Mouse (Mus musculus): ENCODE results near the gene Hectd3. TPM values are rescaled to one million over a fixed set of nuclear protein-coding genes. Genes with fewer than 3 reads are reported as not detected.

Gene Hectd3
- 6.8 and 8.0 TPM in 2 replicates for polyA plus RNA-seq (2016; fragmentation: Nextera tagmentation; extraction: Ambion mirVana)

DNA sequence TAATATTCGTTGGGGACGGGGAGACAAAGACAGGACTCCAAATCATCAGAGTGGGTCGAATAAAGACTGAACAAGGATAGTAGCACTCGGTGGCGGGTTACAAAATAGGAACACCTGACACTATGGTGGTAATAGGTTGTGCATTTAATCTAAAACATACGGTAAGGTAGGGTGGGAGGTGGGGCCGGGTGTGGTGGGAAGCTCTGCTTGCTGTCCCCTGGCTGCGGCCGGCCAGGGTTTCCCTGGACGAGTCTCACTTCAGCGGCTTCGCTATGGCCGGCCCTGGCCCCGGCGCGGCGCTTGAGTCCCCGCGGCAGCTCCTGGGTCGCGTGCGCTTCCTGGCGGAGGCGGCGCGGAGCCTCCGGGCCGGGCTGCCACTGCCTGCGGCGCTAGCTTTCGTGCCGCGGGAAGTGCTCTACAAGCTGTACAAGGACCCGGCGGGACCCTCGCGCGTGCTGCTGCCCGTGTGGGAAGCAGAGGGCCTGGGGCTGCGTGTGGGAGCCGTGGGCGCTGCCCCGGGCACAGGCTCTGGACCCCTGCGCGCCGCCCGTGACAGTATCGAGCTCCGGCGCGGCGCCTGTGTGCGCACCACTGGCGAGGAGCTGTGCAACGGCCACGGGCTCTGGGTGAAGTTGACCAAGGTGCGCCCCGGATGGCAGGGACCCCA lies at the start of gene Hectd3:
TSS of gene Hectd3 (plus strand) at position 187 of the 667 bp plus-strand sequence.
- Histone ChIP-seq H3K4me1 (replicated peaks) (peaks cover 22% of the 10 kb centered on the region), H3K27ac (ENCODE audit: poor library complexity, severe bottlenecking) (peak within 1 kb of the TSS; percentile 77), H3K36me3 (peaks cover 29% of the 10 kb centered on the region), H3K9ac (peak within 1 kb of the TSS; percentile 85), H3K4me2 (peak within 1 kb of the TSS; percentile 97), H3K4me3 (peak within 1 kb of the TSS; percentile 87), H3K27me3 (replicated peaks) (no peaks in the 10 kb centered on the region), H3K9me3 (replicated peaks) (no peaks in the 10 kb centered on the region)
- under 1% methylated on average over 58 of the region's 58 CpGs for WGBS
- peak; percentile 71 for ATAC-seq (ENCODE audit: insufficient number of reproducible peaks, low FRiP score)

DNA sequence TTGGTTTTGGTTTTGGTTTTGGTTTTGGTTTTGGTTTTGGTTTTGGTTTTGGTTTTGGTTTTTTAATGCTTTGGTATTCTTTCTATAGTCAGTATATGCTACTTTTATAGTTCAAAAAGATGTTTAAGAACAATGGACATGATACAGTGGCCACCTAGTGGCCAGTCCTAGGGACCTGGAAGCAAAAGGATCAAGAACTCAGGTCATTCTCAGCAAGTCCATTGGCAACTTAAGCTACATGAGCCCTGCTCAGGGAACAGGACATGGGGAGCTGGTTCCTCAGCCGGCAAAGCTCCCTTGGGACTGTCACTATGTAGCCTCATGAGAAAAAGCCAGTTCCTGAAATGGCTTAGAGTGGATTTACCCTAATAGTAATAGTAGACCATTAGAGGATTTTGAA lies 43.5 kb upstream of the Hectd3 start:
- H3K27ac ChIP-seq (ENCODE audit: poor library complexity, severe bottlenecking), result no peak overlapping the region
- no peaks in the 10 kb centered on the region for H3K36me3 ChIP-seq
- H3K4me2 ChIP-seq, result no peak overlapping the region
- no peaks in the 10 kb centered on the region for H3K27me3 ChIP-seq (replicated peaks)
- H3K9me3 ChIP-seq (replicated peaks), result no peaks in the 10 kb centered on the region
- H3K9ac ChIP-seq, result no peak overlapping the region
- WGBS, result 24% methylated on average over 1 of the region's 1 CpGs
- no peak for ATAC-seq (ENCODE audit: insufficient number of reproducible peaks, low FRiP score)
- H3K4me1 ChIP-seq (replicated peaks), result no peaks in the 10 kb centered on the region
- H3K4me3 ChIP-seq, result no peak overlapping the region

DNA sequence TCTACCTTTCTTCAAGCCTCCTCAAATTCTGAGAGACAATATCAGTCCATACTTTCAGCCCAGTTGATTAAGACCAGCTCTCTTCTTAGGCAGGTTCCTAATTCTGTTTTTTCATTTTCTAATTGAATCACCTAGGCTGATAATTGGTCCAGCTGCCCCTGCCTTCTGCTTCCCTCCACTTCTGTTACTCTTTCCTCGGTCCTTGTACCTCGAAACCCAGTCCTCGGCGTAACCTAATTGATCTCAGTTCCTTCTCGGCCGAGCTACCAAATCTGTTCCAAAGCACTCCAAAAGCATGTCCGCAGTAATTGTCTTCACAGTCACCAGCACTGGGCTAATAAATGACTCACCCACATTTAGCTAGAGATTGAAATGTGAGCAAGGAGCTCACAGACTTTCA lies 40.2 kb upstream of the Hectd3 start:
- Histone ChIP-seq H3K9me3 (replicated peaks) (no peaks in the 10 kb centered on the region), H3K36me3 (no peaks in the 10 kb centered on the region), H3K4me1 (replicated peaks) (no peaks in the 10 kb centered on the region), H3K4me2 (no peak overlapping the region), H3K4me3 (no peak overlapping the region), H3K9ac (no peak overlapping the region), H3K27ac (ENCODE audit: poor library complexity, severe bottlenecking) (no peak overlapping the region), H3K27me3 (replicated peaks) (no peaks in the 10 kb centered on the region)
- 84% methylated on average over 7 of the region's 7 CpGs for WGBS
- no peak for ATAC-seq (ENCODE audit: insufficient number of reproducible peaks, low FRiP score)

DNA sequence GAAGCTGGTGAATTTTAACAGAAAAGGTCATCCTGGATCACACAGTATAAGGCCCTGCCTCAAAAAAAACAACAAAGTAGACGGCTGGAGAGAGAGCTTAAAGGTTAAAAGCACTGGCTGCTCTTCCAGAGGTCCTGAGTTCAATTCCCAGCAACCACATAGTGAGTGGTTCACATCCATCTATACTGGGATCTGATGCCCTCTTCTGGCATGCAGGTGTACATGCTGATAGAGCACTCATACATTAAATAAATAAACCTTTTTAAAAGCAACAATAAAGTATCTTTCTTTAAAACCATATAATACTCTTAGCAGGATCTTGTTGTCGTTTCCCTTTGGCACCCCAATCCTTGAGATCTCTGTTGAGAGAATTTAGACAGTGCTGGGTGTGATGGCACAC lies 18.6 kb upstream of the Hectd3 start:
- H3K36me3 ChIP-seq, result no peaks in the 10 kb centered on the region
- no peak overlapping the region for H3K27ac ChIP-seq (ENCODE audit: poor library complexity, severe bottlenecking)
- no peak overlapping the region for H3K9ac ChIP-seq
- H3K4me3 ChIP-seq, result no peak overlapping the region
- ATAC-seq (ENCODE audit: insufficient number of reproducible peaks, low FRiP score), result no peak
- H3K4me1 ChIP-seq (replicated peaks), result no peaks in the 10 kb centered on the region
- no peaks in the 10 kb centered on the region for H3K27me3 ChIP-seq (replicated peaks)
- WGBS, result 73% methylated on average over 2 of the region's 2 CpGs
- no peak overlapping the region for H3K4me2 ChIP-seq
- no peaks in the 10 kb centered on the region for H3K9me3 ChIP-seq (replicated peaks)

DNA sequence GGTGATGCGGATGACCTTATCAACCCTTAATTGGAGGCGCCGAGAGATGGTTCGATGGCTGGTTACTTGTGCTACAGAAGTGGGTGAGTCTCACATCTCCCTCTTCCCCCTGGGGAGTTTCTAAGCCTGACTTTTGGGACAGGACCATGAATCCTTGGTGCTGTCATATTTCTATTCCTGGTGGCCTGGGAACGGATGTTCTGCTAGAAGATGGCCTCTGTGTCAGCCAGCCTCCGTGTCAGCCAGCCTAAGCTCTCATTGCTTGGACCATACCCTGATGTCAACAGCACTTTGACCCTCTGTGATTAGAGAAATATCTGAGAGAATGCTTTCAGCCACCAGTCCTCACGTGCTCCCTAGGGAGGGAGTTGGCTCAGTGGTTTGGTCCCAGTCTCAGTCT lies 9.4 kb upstream of the Hectd3 start:
- no peak overlapping the region for H3K4me2 ChIP-seq
- H3K36me3 ChIP-seq, result peaks cover 20% of the 10 kb centered on the region
- no peaks in the 10 kb centered on the region for H3K9me3 ChIP-seq (replicated peaks)
- ATAC-seq (ENCODE audit: insufficient number of reproducible peaks, low FRiP score), result no peak
- H3K27ac ChIP-seq (ENCODE audit: poor library complexity, severe bottlenecking), result no peak overlapping the region
- H3K4me1 ChIP-seq (replicated peaks), result no peaks in the 10 kb centered on the region
- no peak overlapping the region for H3K9ac ChIP-seq
- H3K27me3 ChIP-seq (replicated peaks), result no peaks in the 10 kb centered on the region
- 80% methylated on average over 7 of the region's 7 CpGs for WGBS
- no peak overlapping the region for H3K4me3 ChIP-seq

DNA sequence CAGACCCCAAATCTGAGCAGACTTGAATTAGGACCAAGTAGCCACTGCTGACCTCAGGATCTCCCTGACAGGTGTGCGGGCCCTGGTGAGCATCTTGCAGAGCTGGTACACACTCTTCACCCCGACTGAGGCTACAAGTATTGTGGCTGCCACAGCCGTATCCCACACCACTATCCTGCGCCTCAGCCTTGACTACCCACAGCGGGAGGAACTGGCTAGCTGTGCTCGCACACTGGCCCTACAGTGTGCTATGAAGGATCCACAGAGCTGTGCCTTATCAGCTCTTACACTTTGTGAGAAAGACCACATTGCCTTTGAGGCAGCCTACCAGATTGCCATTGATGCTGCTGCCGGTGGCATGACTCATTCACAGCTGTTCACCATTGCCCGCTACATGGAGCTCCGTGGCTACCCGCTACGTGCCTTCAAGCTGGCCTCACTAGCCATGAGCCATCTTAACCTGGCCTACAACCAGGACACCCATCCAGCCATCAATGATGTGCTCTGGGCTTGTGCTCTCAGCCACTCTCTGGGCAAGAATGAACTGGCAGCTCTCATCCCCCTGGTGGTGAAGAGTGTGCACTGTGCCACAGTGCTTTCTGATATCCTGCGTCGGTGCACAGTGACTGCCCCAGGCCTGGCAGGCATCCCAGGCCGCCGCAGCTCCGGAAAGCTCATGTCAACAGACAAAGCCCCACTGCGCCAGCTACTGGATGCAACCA lies 8.6 kb upstream of the Hectd3 start:
- peak; percentile 67; the same call in 1 of the 2 replicates for ATAC-seq (ENCODE audit: insufficient number of reproducible peaks, low FRiP score)
- no peaks in the 10 kb centered on the region for H3K4me1 ChIP-seq (replicated peaks)
- H3K36me3 ChIP-seq, result peaks cover 26% of the 10 kb centered on the region
- no peak overlapping the region for H3K4me2 ChIP-seq
- H3K9me3 ChIP-seq (replicated peaks), result no peaks in the 10 kb centered on the region
- H3K9ac ChIP-seq, result no peak overlapping the region
- no peaks in the 10 kb centered on the region for H3K27me3 ChIP-seq (replicated peaks)
- 45% methylated on average over 17 of the region's 17 CpGs for WGBS
- H3K4me3 ChIP-seq, result no peak overlapping the region
- no peak overlapping the region for H3K27ac ChIP-seq (ENCODE audit: poor library complexity, severe bottlenecking)

DNA sequence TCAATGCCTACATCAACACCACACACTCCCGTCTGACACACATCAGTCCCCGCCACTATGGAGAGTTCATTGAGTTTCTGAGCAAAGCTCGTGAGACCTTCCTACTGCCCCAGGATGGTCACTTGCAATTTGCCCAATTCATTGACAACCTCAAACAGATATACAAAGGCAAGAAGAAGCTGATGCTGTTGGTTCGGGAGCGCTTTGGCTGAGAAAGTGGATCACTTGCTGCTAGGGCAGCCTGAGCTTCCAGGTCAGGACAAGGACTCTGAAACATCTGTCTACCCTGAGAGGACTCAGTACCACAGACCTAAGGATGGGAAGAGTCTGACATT lies 8.0 kb upstream of the Hectd3 start:
- Histone ChIP-seq H3K4me2 (no peak overlapping the region), H3K27ac (ENCODE audit: poor library complexity, severe bottlenecking) (no peak overlapping the region), H3K4me3 (no peak overlapping the region), H3K4me1 (replicated peaks) (no peaks in the 10 kb centered on the region), H3K27me3 (replicated peaks) (no peaks in the 10 kb centered on the region), H3K36me3 (peaks cover 26% of the 10 kb centered on the region), H3K9ac (no peak overlapping the region), H3K9me3 (replicated peaks) (no peaks in the 10 kb centered on the region)
- ATAC-seq (ENCODE audit: insufficient number of reproducible peaks, low FRiP score), result no peak
- 62% methylated on average over 5 of the region's 5 CpGs for WGBS

DNA sequence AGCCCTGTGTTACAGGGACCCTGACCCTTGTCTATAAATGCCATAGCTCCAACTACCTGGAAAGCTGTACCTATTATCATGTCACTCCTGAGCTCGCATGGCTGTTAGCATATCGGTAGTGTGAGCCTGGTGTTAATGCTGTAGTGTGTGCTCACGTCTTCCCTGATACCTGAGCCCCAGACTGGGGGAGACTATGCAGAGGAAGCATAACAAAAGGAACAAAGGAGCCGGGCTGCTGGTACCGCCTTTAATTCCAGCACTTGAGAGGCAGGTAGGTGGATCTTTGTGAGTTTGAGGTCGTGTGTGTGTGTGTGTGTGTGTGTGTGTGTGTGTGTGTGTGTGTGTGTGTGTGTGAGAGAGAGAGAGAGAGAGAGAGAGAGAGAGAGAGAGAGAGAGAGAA lies 5.4 kb upstream of the Hectd3 start:
- Histone ChIP-seq H3K9ac (no peak overlapping the region), H3K9me3 (replicated peaks) (no peaks in the 10 kb centered on the region), H3K27me3 (replicated peaks) (no peaks in the 10 kb centered on the region), H3K27ac (ENCODE audit: poor library complexity, severe bottlenecking) (no peak overlapping the region), H3K36me3 (peaks cover 30% of the 10 kb centered on the region), H3K4me2 (no peak overlapping the region), H3K4me1 (replicated peaks) (peaks cover 9% of the 10 kb centered on the region; the same call in 1 of the 2 replicates), H3K4me3 (no peak overlapping the region)
- no peak for ATAC-seq (ENCODE audit: insufficient number of reproducible peaks, low FRiP score)
- 72% methylated on average over 6 of the region's 6 CpGs for WGBS

DNA sequence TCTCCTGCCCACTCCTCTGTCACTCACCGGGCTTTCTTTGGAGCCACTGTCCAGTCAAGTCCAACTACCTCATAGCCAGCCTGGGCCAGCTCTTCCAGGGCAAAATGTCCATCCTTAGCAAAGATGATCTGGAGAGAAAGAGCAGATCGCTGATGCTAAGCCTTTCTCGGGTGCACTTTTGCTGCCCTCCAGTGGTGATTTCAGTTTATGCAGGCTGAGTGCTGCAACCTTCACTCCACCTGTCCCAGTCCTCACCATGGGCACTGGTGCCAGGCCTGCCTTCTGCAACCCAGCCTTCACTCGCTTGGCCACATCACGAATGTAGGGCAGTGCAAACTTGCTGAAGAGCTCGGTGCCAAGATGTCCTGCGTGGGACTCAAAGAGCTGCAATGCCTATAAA lies 3.8 kb upstream of the Hectd3 start:
- Histone ChIP-seq H3K4me3 (no peak overlapping the region), H3K4me2 (no peak overlapping the region), H3K9ac (no peak overlapping the region), H3K27me3 (replicated peaks) (no peaks in the 10 kb centered on the region), H3K9me3 (replicated peaks) (no peaks in the 10 kb centered on the region), H3K36me3 (peaks cover 27% of the 10 kb centered on the region), H3K4me1 (replicated peaks) (peaks cover 19% of the 10 kb centered on the region), H3K27ac (ENCODE audit: poor library complexity, severe bottlenecking) (no peak overlapping the region)
- no peak for ATAC-seq (ENCODE audit: insufficient number of reproducible peaks, low FRiP score)
- WGBS, result 10% methylated on average over 7 of the region's 7 CpGs

- H3K27ac ChIP-seq (ENCODE audit: poor library complexity, severe bottlenecking), result peak within 1 kb of the TSS; percentile 77
- H3K4me3 ChIP-seq, result peak within 1 kb of the TSS; percentile 87
- peaks cover 22% of the 10 kb centered on the region for H3K4me1 ChIP-seq (replicated peaks)
- peak within 1 kb of the TSS; percentile 85 for H3K9ac ChIP-seq
- peak; percentile 94 for ATAC-seq (ENCODE audit: insufficient number of reproducible peaks, low FRiP score)
- H3K27me3 ChIP-seq (replicated peaks), result no peaks in the 10 kb centered on the region
- H3K4me2 ChIP-seq, result peak within 1 kb of the TSS; percentile 97
- H3K9me3 ChIP-seq (replicated peaks), result no peaks in the 10 kb centered on the region
- H3K36me3 ChIP-seq, result peaks cover 30% of the 10 kb centered on the region
- WGBS, result 1% methylated on average over 38 of the region's 38 CpGs
Observed at GRCm38 (mm10) chr4:116993672-116994621, 1.2 kb upstream of the Hectd3 start, which contains the start of gene Urod. Urod (minus strand) TSS chr4:116994413.

DNA sequence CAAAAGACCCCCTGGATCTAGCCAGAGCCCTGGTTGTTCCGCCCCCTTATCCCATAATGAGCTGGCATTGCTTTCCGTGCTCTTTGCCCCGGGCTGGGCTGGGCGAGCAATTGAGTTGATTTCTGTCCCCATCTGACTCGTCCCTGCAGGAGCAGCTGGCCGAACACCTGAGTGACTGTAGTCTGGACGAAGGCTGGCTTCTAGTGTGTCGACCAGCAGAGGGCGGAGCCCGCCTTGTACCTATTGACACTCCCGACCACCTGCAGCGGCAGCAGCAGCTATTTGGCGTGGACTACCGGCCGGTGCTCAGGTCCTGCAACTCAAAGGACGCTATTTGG lies 650 bp downstream of the Hectd3 start:
- H3K4me3 ChIP-seq, result peak overlapping the region; percentile 87
- peak overlapping the region; percentile 97 for H3K4me2 ChIP-seq
- no peaks in the 10 kb centered on the region for H3K27me3 ChIP-seq (replicated peaks)
- peak overlapping the region; percentile 85 for H3K9ac ChIP-seq
- no peak for ATAC-seq (ENCODE audit: insufficient number of reproducible peaks, low FRiP score)
- H3K27ac ChIP-seq (ENCODE audit: poor library complexity, severe bottlenecking), result no peak overlapping the region
- H3K36me3 ChIP-seq, result peaks cover 30% of the 10 kb centered on the region
- WGBS, result under 1% methylated on average over 16 of the region's 16 CpGs
- H3K9me3 ChIP-seq (replicated peaks), result no peaks in the 10 kb centered on the region
- peaks cover 22% of the 10 kb centered on the region for H3K4me1 ChIP-seq (replicated peaks)
